Mouse (Mus musculus): Measurements from ENCODE around the gene Sfxn3.

Gene Sfxn3

DNA sequence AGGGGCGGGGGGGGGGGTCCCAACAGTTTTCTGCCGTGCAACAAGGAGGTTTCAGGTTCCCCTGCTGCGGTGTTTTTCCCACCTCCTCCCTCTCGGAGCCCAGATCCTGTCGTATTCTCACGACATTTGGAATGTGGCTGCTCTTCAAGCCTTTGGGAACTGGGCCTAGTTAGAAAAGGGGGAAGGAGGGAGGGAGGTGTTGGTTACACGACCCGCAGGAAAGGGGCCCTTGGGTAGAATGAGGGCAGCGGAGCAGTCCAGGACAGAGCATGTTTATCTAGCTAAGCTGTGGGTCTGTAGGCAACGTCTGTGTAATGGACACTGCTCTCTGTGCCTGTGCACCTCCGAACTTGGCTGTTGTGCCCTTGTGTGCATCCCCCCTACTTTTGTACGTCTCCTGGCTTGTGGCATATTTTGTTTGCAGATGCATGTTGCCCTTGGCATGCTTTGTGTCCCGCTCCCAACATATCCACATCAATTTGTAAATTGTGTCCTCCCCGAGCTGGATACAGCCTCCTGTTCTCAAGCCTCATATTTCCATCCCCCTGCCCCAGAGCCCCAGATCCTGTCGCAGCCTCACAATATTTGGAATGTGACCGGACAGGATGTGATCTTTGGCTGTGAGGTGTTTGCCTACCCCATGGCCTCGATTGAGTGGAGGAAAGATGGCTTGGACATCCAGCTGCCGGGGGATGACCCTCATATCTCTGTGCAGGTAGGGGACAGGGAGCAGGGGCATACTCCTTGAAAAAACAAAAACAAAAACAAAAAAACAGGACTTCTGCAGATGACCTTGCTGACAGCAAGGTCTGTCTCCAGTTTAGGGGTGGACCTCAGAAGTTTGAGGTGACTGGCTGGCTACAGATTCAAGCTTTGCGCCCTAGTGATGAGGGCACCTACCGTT, 30.7 kb downstream of the Sfxn3 start:
- H3K4me3 ChIP-seq (replicated peaks; ENCODE audit: low read length): no peak overlapping the region; the same call in 1 of the 2 replicates
- peaks cover 60% of the 10 kb centered on the region for H3K27me3 ChIP-seq (ENCODE audit: insufficient read depth, low read length)
- TF ChIP-seq NANOG (IDR thresholded peaks at IDR 0.05; ENCODE audit: borderline replicate concordance, low read length) (no peak), CTCF (conservative IDR thresholded peaks at IDR 0.05; ENCODE audit: low read length) (no peak), POU5F1 (IDR thresholded peaks at IDR 0.05; ENCODE audit: borderline replicate concordance, low read length) (no peak)
- 0 out of 2 replicates have a peak, but pooled peaks cover 3% of the 10 kb centered on the region for H3K9me3 ChIP-seq (ENCODE audit: low read length)
- H3K36me3 ChIP-seq (ENCODE audit: insufficient read depth, low read length): no peaks in the 10 kb centered on the region
- H3K4me1 ChIP-seq (replicated peaks; ENCODE audit: low read depth, low read length): peaks cover 71% of the 10 kb centered on the region

- H3K4me3 ChIP-seq (replicated peaks; ENCODE audit: low read length): peak overlapping the region; percentile 69
- no peak for TF ChIP-seq NANOG (IDR thresholded peaks at IDR 0.05; ENCODE audit: borderline replicate concordance, low read length)
- no peak for TF ChIP-seq CTCF (conservative IDR thresholded peaks at IDR 0.05; ENCODE audit: low read length)
- no peak for TF ChIP-seq POU5F1 (IDR thresholded peaks at IDR 0.05; ENCODE audit: borderline replicate concordance, low read length)
- H3K9me3 ChIP-seq (ENCODE audit: low read length): 0 out of 2 replicates have a peak, but pooled peaks cover 3% of the 10 kb centered on the region
- no peaks in the 10 kb centered on the region for H3K36me3 ChIP-seq (ENCODE audit: insufficient read depth, low read length)
- peaks cover 65% of the 10 kb centered on the region for H3K27me3 ChIP-seq (ENCODE audit: insufficient read depth, low read length)
- peaks cover 69% of the 10 kb centered on the region for H3K4me1 ChIP-seq (replicated peaks; ENCODE audit: low read depth, low read length)
Measured at GRCm38 (mm10) chr19:45078971-45079764, 31.9 kb downstream of the Sfxn3 start.

DNA sequence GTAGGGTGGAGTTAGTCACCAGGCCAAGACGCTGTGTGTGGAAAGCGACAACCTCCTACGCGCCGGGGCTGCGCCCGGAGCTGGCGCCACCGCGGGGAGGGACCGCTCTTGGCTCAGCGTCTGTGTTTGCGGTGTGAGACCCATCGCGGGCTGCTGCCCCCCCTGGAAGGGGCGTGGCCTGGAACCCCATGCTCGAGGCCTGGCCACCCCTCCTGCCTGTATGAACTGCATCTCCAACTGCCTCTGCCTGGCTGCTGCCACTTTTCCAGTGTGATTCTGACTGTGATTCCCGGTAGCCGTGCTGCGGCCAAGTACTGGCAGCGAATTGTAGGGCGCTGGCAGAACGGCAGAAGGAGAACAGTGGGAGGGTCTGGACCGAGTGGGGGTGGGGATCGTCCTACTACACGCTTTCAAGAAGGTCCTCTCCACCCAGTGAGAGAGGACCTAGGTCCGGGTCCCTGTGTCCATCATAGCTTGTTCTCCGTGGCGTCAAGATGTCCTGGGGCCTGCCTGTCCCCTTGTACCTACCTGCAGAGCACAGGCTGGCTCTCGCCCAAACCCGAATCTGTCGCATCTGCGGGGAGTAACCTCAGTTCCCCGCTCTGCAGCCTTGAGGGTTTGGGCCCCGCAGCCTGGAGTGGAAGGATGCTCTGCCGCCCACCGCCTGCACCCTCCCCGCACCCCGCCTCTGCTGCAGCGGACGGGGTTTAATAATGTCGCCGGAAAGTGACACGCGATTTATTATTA, 32.6 kb downstream of the Sfxn3 start:
- Histone ChIP-seq H3K4me3 (replicated peaks; ENCODE audit: low read length) (peak overlapping the region; percentile 69), H3K9me3 (ENCODE audit: low read length) (0 out of 2 replicates have a peak, but pooled peaks cover 3% of the 10 kb centered on the region), H3K36me3 (ENCODE audit: insufficient read depth, low read length) (no peaks in the 10 kb centered on the region), H3K4me1 (replicated peaks; ENCODE audit: low read depth, low read length) (peaks cover 70% of the 10 kb centered on the region), H3K27me3 (ENCODE audit: insufficient read depth, low read length) (peaks cover 66% of the 10 kb centered on the region)
- TF ChIP-seq CTCF (conservative IDR thresholded peaks at IDR 0.05; ENCODE audit: low read length) (no peak), NANOG (IDR thresholded peaks at IDR 0.05; ENCODE audit: borderline replicate concordance, low read length) (no peak)

DNA sequence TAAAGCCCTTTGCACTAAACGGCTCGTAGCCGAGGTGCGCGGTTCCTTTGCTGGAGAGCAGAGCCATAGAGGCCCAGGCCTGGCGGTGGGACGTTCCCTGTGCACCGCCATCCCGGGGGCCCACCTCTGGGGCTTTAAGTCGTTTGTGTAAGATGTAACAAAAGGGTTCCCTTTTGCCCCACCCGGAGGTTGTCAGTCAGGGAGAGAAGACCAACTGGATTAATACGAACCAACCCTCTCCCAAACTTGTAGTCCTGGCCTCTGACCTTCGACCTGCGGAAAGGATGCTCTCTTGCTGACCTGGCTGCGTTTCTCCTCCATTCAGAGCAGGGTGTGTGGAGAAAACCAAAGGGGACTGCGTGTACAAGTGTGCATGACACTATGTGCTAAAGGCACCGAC, 33.4 kb downstream of the Sfxn3 start:
- peaks cover 63% of the 10 kb centered on the region for H3K27me3 ChIP-seq (ENCODE audit: insufficient read depth, low read length)
- peaks cover 72% of the 10 kb centered on the region for H3K4me1 ChIP-seq (replicated peaks; ENCODE audit: low read depth, low read length)
- H3K4me3 ChIP-seq (replicated peaks; ENCODE audit: low read length): peak overlapping the region; percentile 69
- 0 out of 2 replicates have a peak, but pooled peaks cover 3% of the 10 kb centered on the region for H3K9me3 ChIP-seq (ENCODE audit: low read length)
- H3K36me3 ChIP-seq (ENCODE audit: insufficient read depth, low read length): no peaks in the 10 kb centered on the region
- TF ChIP-seq NANOG (IDR thresholded peaks at IDR 0.05; ENCODE audit: borderline replicate concordance, low read length) (no peak), POU5F1 (IDR thresholded peaks at IDR 0.05; ENCODE audit: borderline replicate concordance, low read length) (no peak), CTCF (conservative IDR thresholded peaks at IDR 0.05; ENCODE audit: low read length) (no peak)

DNA sequence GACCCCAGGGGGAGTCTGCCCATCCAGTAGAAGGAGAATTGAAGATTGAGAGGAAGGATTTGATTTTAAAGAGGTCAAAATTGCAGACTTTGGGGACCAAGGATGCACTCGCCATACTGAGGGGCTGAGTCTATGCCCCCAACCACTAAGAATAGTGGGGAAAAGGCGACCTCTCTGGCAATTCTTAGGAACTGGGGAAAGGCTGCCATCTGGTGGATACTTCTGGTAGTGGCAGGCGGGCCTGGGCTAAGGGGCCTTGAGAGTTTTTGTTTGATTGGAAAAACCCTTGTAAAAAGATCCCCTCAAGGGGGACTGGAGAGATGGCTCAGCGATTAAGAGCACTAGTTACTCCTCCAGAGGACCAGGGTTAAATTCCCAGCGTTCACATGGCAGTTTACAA, 34.0 kb downstream of the Sfxn3 start:
- H3K4me3 ChIP-seq (replicated peaks; ENCODE audit: low read length): peak overlapping the region; percentile 69
- H3K4me1 ChIP-seq (replicated peaks; ENCODE audit: low read depth, low read length): peaks cover 73% of the 10 kb centered on the region
- peak; percentile 99 for TF ChIP-seq CTCF (conservative IDR thresholded peaks at IDR 0.05; ENCODE audit: low read length)
- no peak for TF ChIP-seq POU5F1 (IDR thresholded peaks at IDR 0.05; ENCODE audit: borderline replicate concordance, low read length)
- H3K27me3 ChIP-seq (ENCODE audit: insufficient read depth, low read length): peaks cover 62% of the 10 kb centered on the region
- 0 out of 2 replicates have a peak, but pooled peaks cover 3% of the 10 kb centered on the region for H3K9me3 ChIP-seq (ENCODE audit: low read length)
- H3K36me3 ChIP-seq (ENCODE audit: insufficient read depth, low read length): no peaks in the 10 kb centered on the region

GRCm38 (mm10) chr19:45081841-45082550, 34.7 kb downstream of the Sfxn3 start:
- 0 out of 2 replicates have a peak, but pooled peaks cover 3% of the 10 kb centered on the region for H3K9me3 ChIP-seq (ENCODE audit: low read length)
- peaks cover 62% of the 10 kb centered on the region for H3K27me3 ChIP-seq (ENCODE audit: insufficient read depth, low read length)
- H3K36me3 ChIP-seq (ENCODE audit: insufficient read depth, low read length): no peaks in the 10 kb centered on the region
- H3K4me1 ChIP-seq (replicated peaks; ENCODE audit: low read depth, low read length): peaks cover 74% of the 10 kb centered on the region
- H3K4me3 ChIP-seq (replicated peaks; ENCODE audit: low read length): no peak overlapping the region
- TF ChIP-seq POU5F1 (IDR thresholded peaks at IDR 0.05; ENCODE audit: borderline replicate concordance, low read length) (no peak), CTCF (conservative IDR thresholded peaks at IDR 0.05; ENCODE audit: low read length) (peak; percentile 67), NANOG (IDR thresholded peaks at IDR 0.05; ENCODE audit: borderline replicate concordance, low read length) (no peak)

GRCm38 (mm10) chr19:45097868-45098267, 50.6 kb downstream of the Sfxn3 start:
- no peak for TF ChIP-seq POU5F1 (IDR thresholded peaks at IDR 0.05; ENCODE audit: borderline replicate concordance, low read length)
- H3K9me3 ChIP-seq (ENCODE audit: low read length): no peaks in the 10 kb centered on the region
- no peaks in the 10 kb centered on the region for H3K36me3 ChIP-seq (ENCODE audit: insufficient read depth, low read length)
- no peak overlapping the region for H3K4me3 ChIP-seq (replicated peaks; ENCODE audit: low read length)
- H3K27me3 ChIP-seq (ENCODE audit: insufficient read depth, low read length): peaks cover 19% of the 10 kb centered on the region
- peaks cover 12% of the 10 kb centered on the region for H3K4me1 ChIP-seq (replicated peaks; ENCODE audit: low read depth, low read length)
